In genomic region chr17:35879245-35880057, GRCm38 (mm10) we compare ENCODE assay signal across 8 mouse cellular contexts. TPM values are rescaled to one million over a fixed set of nuclear protein-coding genes. Genes with fewer than 3 reads are reported as not detected.
A peak's percentile ranks its signal among the peaks of the same experiment; 100 is the strongest.
DNase-seq lines count a peak whose midpoint lies in the region; ATAC-seq and TF ChIP-seq lines count a peak whose summit lies in the region.

Gene Dhx16, plus strand, starts transcription at chr17:35879819.

- peak within 1 kb of the TSS; percentile 73 for H3K4me2 ChIP-seq in hindbrain, embryonic 16.5 days (ENCODE audit: low read length)

- H3K4me1 ChIP-seq in hindbrain, embryonic 16.5 days (ENCODE audit: control insufficient read depth, insufficient read depth, low read depth, low read length) = peaks cover 11% of the 10 kb centered on the region

- peak within 1 kb of the TSS; percentile 70 for H3K27ac ChIP-seq in hindbrain, embryonic 16.5 days (ENCODE audit: low read depth, low read length)
- peak within 1 kb of the TSS; percentile 83 for H3K27ac ChIP-seq in left cerebral cortex, adult 2 months

- no peaks in the 10 kb centered on the region for H3K27me3 ChIP-seq in hindbrain, embryonic 16.5 days (replicated peaks; ENCODE audit: control insufficient read depth, insufficient read depth, low read length)

- peak within 1 kb of the TSS; percentile 69 for H3K4me3 ChIP-seq in hindbrain, embryonic 16.5 days (ENCODE audit: low read length)
- H3K4me3 ChIP-seq in left cerebral cortex, adult 2 months = peak within 1 kb of the TSS; percentile 79

- intact Hi-C loops in left cerebral cortex, adult 2 months (cut with DNase I) = loop anchor here (2.0 kb wide), 1 partner anchor 15 kb away; no protein-coding TSS in a partner anchor

- no peaks in the 10 kb centered on the region for H3K9me3 ChIP-seq in hindbrain, embryonic 16.5 days (ENCODE audit: control insufficient read depth, low read length)

- peak; percentile 93 for ATAC-seq in hindbrain, embryonic 16.5 days
- peak; percentile 98 for ATAC-seq in megakaryocyte, adult 5-6 weeks (ENCODE audit: poor library complexity, severe bottlenecking)

- peaks cover 29% of the 10 kb centered on the region for H3K36me3 ChIP-seq in hindbrain, embryonic 16.5 days (ENCODE audit: control insufficient read depth, insufficient read depth, low read length)

- WGBS in hindbrain, embryonic 16.5 days = 6% methylated on average over 66 of the region's 66 CpGs

- peak within 1 kb of the TSS; percentile 79 for H3K9ac ChIP-seq in hindbrain, embryonic 16.5 days (ENCODE audit: low read depth, low read length)

- peak; percentile 94 for DNase-seq in WW6 (ENCODE audit: low read depth, low spot score)
- DNase-seq in cerebellum, postnatal 4 days (ENCODE audit: low spot score in 2 of 2) = peak; percentile 87 to 96
- peak; percentile 96 for DNase-seq in gastrocnemius, adult 18-20 months (ENCODE audit: low spot score)
- peak; percentile 97 for DNase-seq in left cerebral cortex, adult 2 months (ENCODE audit: extremely low spot score in 1 of 2, low spot score in 2 of 2)
- peak; percentile 96 to 98 for DNase-seq in right cerebral cortex, adult 2 months (ENCODE audit: low spot score in 2 of 2)
- peak; percentile 97 for DNase-seq in urinary bladder, postnatal 14 days (ENCODE audit: low spot score)

- TF ChIP-seq CTCF in left cerebral cortex, adult 2 months (IDR thresholded peaks at IDR 0.05) = peak; percentile 79

RNA-seq across cellular contexts. Expression of gene Dhx16, which starts in this region (rescaled TPM):
- total RNA-seq in gastrocnemius, adult 18-20 months (2021) = 10 to 100 TPM; 11.7 to 14.1 TPM
- polyA plus RNA-seq in hindbrain, embryonic 16.5 days (2015; fragmentation: Nextera tagmentation; extraction: Ambion mirVana) = 25.0 and 33.3 TPM in 2 replicates
- 10 to 100 TPM; 30.0 to 39.7 TPM for total RNA-seq in left cerebral cortex, adult 2 months (2021)
- total RNA-seq in megakaryocyte, adult 5-6 weeks (2015) = 87.6 and 118 TPM in 2 replicates
- total RNA-seq in megakaryocyte, adult 5-6 weeks (2017) = 65.9 and 72.8 TPM in 2 replicates

Comparison
In these comparisons a context has a peak if more than half of its experiments do, and no peak if none do; other contexts are left out.
1. Peak in every context shown above with its lines: DNase-seq, ATAC-seq, H3K4me3 ChIP-seq and H3K27ac ChIP-seq.